Mouse (Mus musculus) liver, adult 2 months (tissue): ENCODE results near the gene Hcar1. TPM values are rescaled to one million over a fixed set of nuclear protein-coding genes. Genes with fewer than 3 reads are reported as not detected.

Source experiments
- DNase-seq: peaks from one replicate; pipeline ENCODE4 v3.0.0-alpha.2; 2011; ENCODE audit warnings: low read depth, low spot score; ENCODE audit errors: extremely low read depth
- H3K27ac ChIP-seq: fragments of 200-500 bp; replicated peaks from 2 replicates; pipeline ENCODE4 v1.5.1; 2012; ENCODE audit warnings: low read depth, mild to moderate bottlenecking, control low read depth, inconsistent platforms, low read length; ENCODE audit not compliant: insufficient read depth
- H3K27me3 ChIP-seq: fragments of 200-500 bp; 2 replicates; pipeline ENCODE4 v1.6.1; 2012; ENCODE audit warnings: mild to moderate bottlenecking, moderate library complexity, low read length, inconsistent platforms; ENCODE audit not compliant: control insufficient read depth, insufficient read depth
- H3K36me3 ChIP-seq: fragments of 200-500 bp; 2 replicates; pipeline ENCODE4 v1.6.1; 2012; ENCODE audit warnings: low read length, inconsistent platforms; ENCODE audit not compliant: control insufficient read depth, insufficient read depth
- H3K4me1 ChIP-seq: fragments of 200-500 bp; 2 replicates; pipeline ENCODE4 v1.6.1; 2011; ENCODE audit warnings: low read length; ENCODE audit not compliant: control insufficient read depth, insufficient read depth
- H3K4me3 ChIP-seq: fragments of 200-500 bp; 2 replicates; pipeline ENCODE4 v1.5.1; 2011; ENCODE audit warnings: low read depth, mild to moderate bottlenecking, control low read depth, low read length, moderate library complexity; ENCODE audit not compliant: insufficient read depth
- H3K79me2 ChIP-seq: fragments of 200-500 bp; 2 replicates; pipeline ENCODE4 v1.6.1; 2012; ENCODE audit warnings: inconsistent platforms, mild to moderate bottlenecking, low read length, moderate library complexity; ENCODE audit not compliant: control insufficient read depth, insufficient read depth
- H3K9ac ChIP-seq: fragments of 200-500 bp; 2 replicates; pipeline ENCODE4 v1.6.1; 2012; ENCODE audit warnings: low read depth, mild to moderate bottlenecking, control low read depth, inconsistent platforms, low read length
- CTCF ChIP-seq: fragments of 200-500 bp; IDR thresholded peaks from 2 replicates; pipeline ENCODE4 v1.5.1; 2011; ENCODE audit warnings: low read depth, low read length, control low read depth
- POLR2A ChIP-seq: fragments of 200-500 bp; IDR thresholded peaks from 2 replicates; pipeline ENCODE4 v1.6.1; 2011; ENCODE audit warnings: low read length, control low read depth; ENCODE audit not compliant: insufficient read depth; ENCODE audit errors: extremely low read depth
- WGBS: fragments of 180-500 bp; shearing (Covaris S2); methylation state at CpG from one replicate; pipeline ENCODE4 v1.1.7; 2018; 5-methylcytosine and 5-hydroxymethylcytosine counted together
- polyA plus RNA-seq: library from polyadenylated mRNA; depleted of rRNA; stranded (reverse); fragments of >200 nt; gene quantifications from 2 replicates; pipeline ENCODE4 v1.2.3, GENCODE M21; 2012; rRNA removed
- total RNA-seq: library from RNA; depleted of rRNA; stranded (reverse); fragments of >200 nt; gene quantifications from 2 replicates; pipeline ENCODE4 v1.2.3, GENCODE M21; 2014; rRNA removed

Hcar1 gene
- total RNA-seq (under 0.01 and 0.09 TPM in 2 replicates), polyA plus RNA-seq (0.04 TPM in 1 of 2 replicates, not detected in the other)

- Histone ChIP-seq H3K36me3 (no peaks in the 10 kb centered on the region), H3K4me1 (no peaks in the 10 kb centered on the region), H3K79me2 (no peaks in the 10 kb centered on the region), H3K4me3 (no peak within 1 kb of the TSS), H3K27me3 (no peaks in the 10 kb centered on the region), H3K27ac (no peak within 1 kb of the TSS), H3K9ac (no peak within 1 kb of the TSS)
- DNase-seq: no peak
- WGBS: 36% methylated on average over 12 of the region's 12 CpGs
- TF ChIP-seq POLR2A (no peak), CTCF (no peak)
These were observed at the start of gene Hcar1 for GRCm38 (mm10) chr5:123879928-123880327. TSS of gene Hcar1 (minus strand) at chr5:123880020.

DNA sequence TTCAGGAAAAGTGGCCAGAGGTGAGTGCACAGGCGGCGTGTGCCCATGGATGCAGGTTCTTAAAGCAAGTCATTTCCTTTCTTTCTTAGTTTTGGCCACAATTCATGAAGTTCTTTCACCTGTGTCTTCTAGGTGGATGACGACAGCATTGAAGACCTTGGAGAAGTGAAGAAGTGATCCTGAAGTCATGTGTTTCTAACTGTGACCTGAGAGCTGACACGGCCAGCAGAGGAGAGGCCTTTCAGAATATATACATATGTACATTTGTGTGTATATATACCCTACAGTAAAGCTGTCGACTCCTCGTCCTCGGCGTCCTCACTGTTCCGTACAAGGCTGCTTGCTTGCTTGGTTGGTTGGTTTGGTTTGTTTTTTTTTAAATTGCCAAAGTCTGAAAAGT is 47.3 kb upstream of the Hcar1 start, which contains the start of gene Gm43518:
TSS of gene Gm43518 (plus strand) at position 301 of the 400 bp plus-strand sequence.
- peaks cover 48% of the 10 kb centered on the region for H3K36me3 ChIP-seq
- 95% methylated on average over 9 of the region's 9 CpGs for WGBS

DNA sequence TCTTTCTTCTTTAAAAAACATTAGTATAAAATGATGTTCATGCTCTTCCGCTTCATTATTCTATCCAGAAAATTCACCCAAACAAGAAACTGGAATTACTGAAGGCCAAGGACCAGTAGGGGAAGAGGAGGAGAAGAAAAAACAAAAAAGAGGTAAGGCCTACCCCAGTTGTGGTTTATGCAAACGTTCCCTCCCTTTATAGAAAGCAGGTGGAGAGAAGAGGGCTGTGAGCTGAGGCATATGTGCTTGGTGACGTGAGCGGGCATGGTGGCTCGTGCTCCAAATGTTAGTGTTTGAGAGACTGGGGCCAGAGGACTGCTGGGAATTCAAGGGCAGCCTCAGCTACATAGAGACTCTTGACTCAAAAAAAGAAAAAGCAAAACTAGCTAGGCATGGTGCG is 42.3 kb upstream of the Hcar1 start:
- no peaks in the 10 kb centered on the region for H3K4me1 ChIP-seq
- no peaks in the 10 kb centered on the region for H3K79me2 ChIP-seq
- no peak overlapping the region for H3K27ac ChIP-seq
- peaks cover 67% of the 10 kb centered on the region for H3K36me3 ChIP-seq
- no peaks in the 10 kb centered on the region for H3K27me3 ChIP-seq
- WGBS: 94% methylated on average over 6 of the region's 6 CpGs
- TF ChIP-seq POLR2A (no peak), CTCF (no peak)
- H3K9ac ChIP-seq: no peak overlapping the region
- no peak overlapping the region for H3K4me3 ChIP-seq
- no peak for DNase-seq

More for the DNA sequence above, 47.3 kb upstream of the Hcar1 start, which contains the start of gene Gm43518:
- Histone ChIP-seq H3K27me3 (no peaks in the 10 kb centered on the region), H3K4me1 (peaks cover 6% of the 10 kb centered on the region), H3K79me2 (no peaks in the 10 kb centered on the region), H3K9ac (no peak within 1 kb of the TSS), H3K27ac (no peak within 1 kb of the TSS), H3K4me3 (no peak within 1 kb of the TSS)
- TF ChIP-seq CTCF (no peak), POLR2A (no peak)
- DNase-seq: no peak

DNA sequence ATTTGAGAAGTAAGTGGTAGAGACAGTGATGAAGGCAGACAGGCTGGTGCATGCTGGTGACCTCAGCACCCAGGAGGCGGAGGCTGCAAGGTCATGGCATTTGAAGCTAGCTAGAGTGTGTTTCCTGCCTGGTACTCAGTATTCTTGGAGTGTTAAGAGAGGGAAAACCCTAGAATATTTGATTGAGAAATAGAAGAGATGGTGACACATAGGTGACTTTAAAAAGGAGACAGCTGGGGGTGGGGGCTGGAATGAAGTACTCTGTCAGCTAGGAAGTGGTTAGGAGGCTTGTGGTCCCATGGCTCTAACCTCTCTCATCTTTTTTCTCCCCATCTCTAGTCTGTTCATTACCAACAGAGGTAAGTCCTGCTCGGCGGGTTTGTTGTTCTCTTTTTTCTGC is 35.0 kb upstream of the Hcar1 start:
- no peak for DNase-seq
- H3K27ac ChIP-seq: no peak overlapping the region
- H3K4me3 ChIP-seq: no peak overlapping the region
- WGBS: 83% methylated on average over 3 of the region's 3 CpGs
- H3K9ac ChIP-seq: no peak overlapping the region
- no peak for TF ChIP-seq POLR2A
- no peak for TF ChIP-seq CTCF
- no peaks in the 10 kb centered on the region for H3K27me3 ChIP-seq
- H3K4me1 ChIP-seq: no peaks in the 10 kb centered on the region
- peaks cover 13% of the 10 kb centered on the region; the same call in 1 of the 2 replicates for H3K79me2 ChIP-seq
- H3K36me3 ChIP-seq: peaks cover 29% of the 10 kb centered on the region

GRCm38 (mm10) chr5:123907631-123907977 is 27.8 kb upstream of the Hcar1 start:
- Histone ChIP-seq H3K4me1 (peaks cover 7% of the 10 kb centered on the region), H3K79me2 (peaks cover 26% of the 10 kb centered on the region; the same call in 1 of the 2 replicates), H3K36me3 (peaks cover 6% of the 10 kb centered on the region; the same call in 1 of the 2 replicates), H3K27ac (peak overlapping the region; percentile 56), H3K9ac (peak overlapping the region; percentile 93), H3K4me3 (peak overlapping the region; percentile 96), H3K27me3 (no peaks in the 10 kb centered on the region)
- TF ChIP-seq POLR2A (no peak), CTCF (no peak)
- WGBS: 1% methylated on average over 10 of the region's 10 CpGs
- no peak for DNase-seq

GRCm38 (mm10) chr5:123906976-123907630 is 27.3 kb upstream of the Hcar1 start, which contains the start of gene Denr:
TSS of gene Denr (plus strand) at chr5:123907175.
- DNase-seq: peak; percentile 77
- TF ChIP-seq POLR2A: peak; percentile 83
- peak; percentile 95 for TF ChIP-seq CTCF
- peaks cover 6% of the 10 kb centered on the region; the same call in 1 of the 2 replicates for H3K36me3 ChIP-seq
- H3K27me3 ChIP-seq: no peaks in the 10 kb centered on the region
- peak within 1 kb of the TSS; percentile 56 for H3K27ac ChIP-seq
- peak within 1 kb of the TSS; percentile 96 for H3K4me3 ChIP-seq
- under 1% methylated on average over 61 of the region's 61 CpGs for WGBS
- H3K9ac ChIP-seq: peak within 1 kb of the TSS; percentile 93
- peaks cover 7% of the 10 kb centered on the region for H3K4me1 ChIP-seq
- H3K79me2 ChIP-seq: peaks cover 22% of the 10 kb centered on the region; the same call in 1 of the 2 replicates
